8 mouse cellular contexts compared by ENCODE assay signal in the genomic region with DNA sequence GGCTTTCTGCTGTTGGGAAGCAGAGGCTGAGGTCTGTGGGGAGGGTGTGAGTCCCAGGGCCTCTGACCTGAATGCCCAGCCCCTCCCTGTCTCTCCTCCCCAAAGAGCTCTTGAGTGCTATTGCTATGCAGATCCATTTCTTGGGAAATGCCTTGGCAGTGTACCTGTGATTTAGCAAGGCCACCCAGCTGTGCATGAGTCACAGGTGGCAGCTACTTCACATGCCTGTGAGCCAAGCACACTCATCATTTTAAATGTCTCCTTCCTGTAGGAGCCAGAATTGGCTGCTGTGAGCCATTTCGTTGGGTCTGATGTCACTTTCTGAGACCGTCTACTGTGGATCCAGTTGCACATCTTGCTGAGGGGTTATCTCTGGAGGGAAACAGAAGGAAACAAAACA.
A peak's percentile ranks its signal among the peaks of the same experiment; 100 is the strongest.
DNase-seq lines count a peak whose midpoint lies in the region; ATAC-seq lines count a peak whose summit lies in the region.

No protein-coding gene starts in this region.

- intact Hi-C loops in gastrocnemius, postnatal 36 days (cut with DNase I): no loop called here

- no peak for ATAC-seq in erythroid progenitor cell, adult 5-6 weeks (replicated peaks; ENCODE audit: low FRiP score, poor library complexity, severe bottlenecking)

- DNase-seq in kidney, postnatal 14 days: peak; percentile 22
- DNase-seq in kidney, adult 8-10 months: no peak
- DNase-seq in adipocyte (ENCODE audit: low spot score) (peak; percentile 62), liver (no peak)
- peak; percentile 59 to 62 for DNase-seq in gastrocnemius, postnatal 36 days
- DNase-seq in ovary, postnatal 36 days (ENCODE audit: low spot score): peak; percentile 10
- DNase-seq in cerebellum, adult 18-20 months: no peak

Comparison
In these comparisons a context has a peak if more than half of its experiments do, and no peak if none do; other contexts are left out.
1. DNase-seq: peak in kidney, postnatal 14 days (single experiment), adipocyte (single experiment), gastrocnemius, postnatal 36 days (2 of 2) and ovary, postnatal 36 days (single experiment); none in kidney, adult 8-10 months (0 of 2), liver (single experiment) and cerebellum, adult 18-20 months (0 of 2).